Mouse (Mus musculus): ENCODE data around the gene Oasl2. TPM values are rescaled to one million over a fixed set of nuclear protein-coding genes. Genes with fewer than 3 reads are reported as not detected.
A peak's percentile ranks its signal among the peaks of the same experiment; 100 is the strongest.

The Oasl2 gene
- polyA plus RNA-seq, 1 experiment from 2014 or later, result 8.3 TPM

- 93% methylated on average over 10 of the region's 10 CpGs for WGBS
These were observed 48.3 kb downstream of the Oasl2 start for GRCm38 (mm10) chr5:114945072-114945471.

GRCm38 (mm10) chr5:114948891-114949290 lies 52.2 kb downstream of the Oasl2 start:
- Histone ChIP-seq H3K4me3 (ENCODE audit: low read length) (no peak overlapping the region), H3K27me3 (ENCODE audit: control insufficient read depth, insufficient read depth, low read depth, low read length) (no peaks in the 10 kb centered on the region), H3K36me3 (ENCODE audit: control insufficient read depth, insufficient read depth, low read length) (peaks cover 15% of the 10 kb centered on the region), H3K27ac (ENCODE audit: low read length) (no peak overlapping the region), H3K9me3 (ENCODE audit: control insufficient read depth, low read length) (no peaks in the 10 kb centered on the region), H3K4me1 (replicated peaks; ENCODE audit: control insufficient read depth, insufficient read depth, low read length) (peaks cover 4% of the 10 kb centered on the region; the same call in 1 of the 2 replicates), H3K4me2 (ENCODE audit: low read depth, low read length) (no peak overlapping the region), H3K9ac (ENCODE audit: low read length) (no peak overlapping the region)
- WGBS, result 17% methylated on average over 6 of the region's 6 CpGs
- peak; percentile 42; the same call in 1 of the 2 replicates for ATAC-seq (ENCODE audit: low read depth)

More at GRCm38 (mm10) chr5:114945072-114945471, 48.3 kb downstream of the Oasl2 start:
- H3K4me2 ChIP-seq (ENCODE audit: low read depth, low read length), result no peak overlapping the region
- H3K9ac ChIP-seq (ENCODE audit: low read length), result no peak overlapping the region
- H3K27ac ChIP-seq (ENCODE audit: low read length), result no peak overlapping the region
- H3K9me3 ChIP-seq (ENCODE audit: control insufficient read depth, low read length), result no peaks in the 10 kb centered on the region
- no peak for ATAC-seq (ENCODE audit: low read depth)
- no peak overlapping the region for H3K4me3 ChIP-seq (ENCODE audit: low read length)
- H3K4me1 ChIP-seq (replicated peaks; ENCODE audit: control insufficient read depth, insufficient read depth, low read length), result peaks cover 8% of the 10 kb centered on the region
- no peaks in the 10 kb centered on the region for H3K27me3 ChIP-seq (ENCODE audit: control insufficient read depth, insufficient read depth, low read depth, low read length)
- H3K36me3 ChIP-seq (ENCODE audit: control insufficient read depth, insufficient read depth, low read length), result peaks cover 15% of the 10 kb centered on the region

DNA sequence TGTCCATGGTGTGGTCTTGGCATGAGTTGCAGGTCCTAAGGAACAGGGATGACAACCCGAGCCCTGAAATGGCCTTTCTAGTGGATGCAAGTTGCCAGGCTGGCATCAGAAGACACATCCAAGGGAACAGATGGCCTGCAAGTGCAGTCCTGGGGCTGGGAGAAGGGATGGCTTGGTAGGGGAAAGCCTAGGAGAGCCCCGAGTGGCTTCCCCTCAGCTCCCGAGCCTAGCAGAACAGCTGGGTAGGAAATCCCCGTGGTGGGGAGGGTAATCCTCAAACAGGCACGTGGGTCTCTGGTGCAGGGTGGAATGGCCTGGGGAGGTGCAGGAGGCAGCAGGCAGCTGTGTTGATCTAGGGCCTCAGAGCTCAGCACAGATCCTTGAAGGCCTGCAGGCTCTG lies 52.6 kb downstream of the Oasl2 start:
- no peak for ATAC-seq (ENCODE audit: low read depth)
- peaks cover 4% of the 10 kb centered on the region; the same call in 1 of the 2 replicates for H3K4me1 ChIP-seq (replicated peaks; ENCODE audit: control insufficient read depth, insufficient read depth, low read length)
- H3K27me3 ChIP-seq (ENCODE audit: control insufficient read depth, insufficient read depth, low read depth, low read length), result no peaks in the 10 kb centered on the region
- H3K4me2 ChIP-seq (ENCODE audit: low read depth, low read length), result no peak overlapping the region
- H3K27ac ChIP-seq (ENCODE audit: low read length), result no peak overlapping the region
- H3K9me3 ChIP-seq (ENCODE audit: control insufficient read depth, low read length), result no peaks in the 10 kb centered on the region
- peaks cover 15% of the 10 kb centered on the region for H3K36me3 ChIP-seq (ENCODE audit: control insufficient read depth, insufficient read depth, low read length)
- WGBS, result 52% methylated on average over 5 of the region's 5 CpGs
- no peak overlapping the region for H3K9ac ChIP-seq (ENCODE audit: low read length)
- H3K4me3 ChIP-seq (ENCODE audit: low read length), result no peak overlapping the region

- Histone ChIP-seq H3K4me1 (replicated peaks; ENCODE audit: control insufficient read depth, insufficient read depth, low read length) (peaks cover 4% of the 10 kb centered on the region; the same call in 1 of the 2 replicates), H3K9me3 (ENCODE audit: control insufficient read depth, low read length) (no peaks in the 10 kb centered on the region), H3K9ac (ENCODE audit: low read length) (no peak overlapping the region), H3K36me3 (ENCODE audit: control insufficient read depth, insufficient read depth, low read length) (peaks cover 15% of the 10 kb centered on the region), H3K27me3 (ENCODE audit: control insufficient read depth, insufficient read depth, low read depth, low read length) (no peaks in the 10 kb centered on the region), H3K4me3 (ENCODE audit: low read length) (no peak overlapping the region), H3K4me2 (ENCODE audit: low read depth, low read length) (no peak overlapping the region), H3K27ac (ENCODE audit: low read length) (no peak overlapping the region)
- 87% methylated on average over 9 of the region's 9 CpGs for whole genome bisulfite sequencing
- no peak for ATAC-seq (ENCODE audit: low read depth)
These were observed 53.1 kb downstream of the Oasl2 start for GRCm38 (mm10) chr5:114949812-114950211.

DNA sequence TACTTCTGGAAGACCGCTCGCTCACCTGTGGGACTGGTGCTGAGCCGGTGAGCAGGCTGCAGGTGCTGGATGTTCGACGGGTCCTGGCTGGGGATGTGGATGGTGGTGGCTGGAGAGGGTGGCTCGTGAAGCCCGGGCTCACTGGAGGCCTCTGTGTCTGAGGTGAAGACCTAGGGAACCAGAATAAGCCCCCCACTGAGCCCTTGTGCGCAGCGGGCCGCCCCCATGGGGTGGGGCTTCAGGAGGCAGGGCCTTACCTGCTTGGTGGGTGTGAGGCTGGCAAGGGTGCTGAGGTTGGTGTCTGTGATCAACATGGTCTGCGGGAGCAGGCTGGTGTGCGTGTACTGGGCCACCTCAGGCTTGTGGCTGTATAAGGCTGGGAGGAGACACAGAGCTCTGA lies 53.9 kb downstream of the Oasl2 start:
- Histone ChIP-seq H3K9me3 (ENCODE audit: control insufficient read depth, low read length) (no peaks in the 10 kb centered on the region), H3K36me3 (ENCODE audit: control insufficient read depth, insufficient read depth, low read length) (peaks cover 15% of the 10 kb centered on the region), H3K4me1 (replicated peaks; ENCODE audit: control insufficient read depth, insufficient read depth, low read length) (peaks cover 4% of the 10 kb centered on the region; the same call in 1 of the 2 replicates), H3K27ac (ENCODE audit: low read length) (no peak overlapping the region), H3K27me3 (ENCODE audit: control insufficient read depth, insufficient read depth, low read depth, low read length) (no peaks in the 10 kb centered on the region), H3K4me3 (ENCODE audit: low read length) (no peak overlapping the region), H3K9ac (ENCODE audit: low read length) (no peak overlapping the region), H3K4me2 (ENCODE audit: low read depth, low read length) (no peak overlapping the region)
- WGBS, result 68% methylated on average over 12 of the region's 12 CpGs
- ATAC-seq (ENCODE audit: low read depth), result no peak

- H3K36me3 ChIP-seq (ENCODE audit: control insufficient read depth, insufficient read depth, low read length), result peaks cover 11% of the 10 kb centered on the region
- no peaks in the 10 kb centered on the region for H3K27me3 ChIP-seq (ENCODE audit: control insufficient read depth, insufficient read depth, low read depth, low read length)
- H3K9me3 ChIP-seq (ENCODE audit: control insufficient read depth, low read length), result no peaks in the 10 kb centered on the region
- ATAC-seq (ENCODE audit: low read depth), result no peak
- 75% methylated on average over 21 of the region's 21 CpGs for WGBS
- H3K27ac ChIP-seq (ENCODE audit: low read length), result no peak overlapping the region
- no peak overlapping the region for H3K9ac ChIP-seq (ENCODE audit: low read length)
- peaks cover 4% of the 10 kb centered on the region; the same call in 1 of the 2 replicates for H3K4me1 ChIP-seq (replicated peaks; ENCODE audit: control insufficient read depth, insufficient read depth, low read length)
- no peak overlapping the region for H3K4me3 ChIP-seq (ENCODE audit: low read length)
- no peak overlapping the region for H3K4me2 ChIP-seq (ENCODE audit: low read depth, low read length)
These were observed 54.6 kb downstream of the Oasl2 start for GRCm38 (mm10) chr5:114951279-114951880.

GRCm38 (mm10) chr5:114953326-114953725 lies 56.6 kb downstream of the Oasl2 start:
- Histone ChIP-seq H3K9ac (ENCODE audit: low read length) (no peak overlapping the region), H3K4me3 (ENCODE audit: low read length) (no peak overlapping the region), H3K27me3 (ENCODE audit: control insufficient read depth, insufficient read depth, low read depth, low read length) (no peaks in the 10 kb centered on the region), H3K4me2 (ENCODE audit: low read depth, low read length) (no peak overlapping the region), H3K9me3 (ENCODE audit: control insufficient read depth, low read length) (no peaks in the 10 kb centered on the region), H3K4me1 (replicated peaks; ENCODE audit: control insufficient read depth, insufficient read depth, low read length) (peaks cover 4% of the 10 kb centered on the region; the same call in 1 of the 2 replicates), H3K36me3 (ENCODE audit: control insufficient read depth, insufficient read depth, low read length) (0 out of 2 replicates have a peak, but pooled peaks cover 2% of the 10 kb centered on the region), H3K27ac (ENCODE audit: low read length) (no peak overlapping the region)
- no peak for ATAC-seq (ENCODE audit: low read depth)
- 70% methylated on average over 14 of the region's 14 CpGs for WGBS

- H3K9me3 ChIP-seq (ENCODE audit: control insufficient read depth, low read length), result no peaks in the 10 kb centered on the region
- H3K9ac ChIP-seq (ENCODE audit: low read length), result no peak overlapping the region
- ATAC-seq (ENCODE audit: low read depth), result no peak
- WGBS, result 85% methylated on average over 5 of the region's 5 CpGs
- H3K27me3 ChIP-seq (ENCODE audit: control insufficient read depth, insufficient read depth, low read depth, low read length), result no peaks in the 10 kb centered on the region
- no peak overlapping the region for H3K27ac ChIP-seq (ENCODE audit: low read length)
- H3K4me1 ChIP-seq (replicated peaks; ENCODE audit: control insufficient read depth, insufficient read depth, low read length), result no peaks in the 10 kb centered on the region; the same call in 1 of the 2 replicates
- H3K4me2 ChIP-seq (ENCODE audit: low read depth, low read length), result no peak overlapping the region
- no peaks in the 10 kb centered on the region for H3K36me3 ChIP-seq (ENCODE audit: control insufficient read depth, insufficient read depth, low read length)
- H3K4me3 ChIP-seq (ENCODE audit: low read length), result no peak overlapping the region
These were observed 61.3 kb downstream of the Oasl2 start for GRCm38 (mm10) chr5:114958069-114958468.
